Mouse (Mus musculus) liver, postnatal 0 days (tissue): ENCODE measurements around the gene Mturn.

Experiments used
- CTCF ChIP-seq: sonication (generic); IDR thresholded peaks from 2 replicates; pipeline ENCODE4 v1.5.1; 2016; ENCODE audit warnings: antibody characterized with exemption, low read depth
- EP300 ChIP-seq: IDR thresholded peaks from 2 replicates; pipeline ENCODE4 v1.6.1; 2016; ENCODE audit warnings: antibody characterized with exemption, low read depth, mild to moderate bottlenecking

DNA sequence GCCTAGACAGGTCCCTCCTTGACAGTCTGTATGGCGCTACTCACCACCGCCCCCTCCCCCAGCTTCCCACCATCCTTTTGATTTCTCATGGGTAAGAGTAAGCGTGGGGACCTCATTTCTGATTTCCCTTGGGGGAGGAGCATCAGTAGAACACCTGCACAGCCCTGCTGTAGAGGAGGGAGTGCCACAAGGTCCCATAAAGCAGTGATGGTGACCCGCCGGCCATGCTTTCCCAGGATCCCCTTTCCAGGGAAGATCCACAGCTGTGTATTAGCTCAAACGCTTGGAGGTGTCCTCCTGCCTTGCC is 23.1 kb downstream of the Mturn start:
- TF ChIP-seq CTCF (no peak), EP300 (no peak)
